Mouse (Mus musculus) ES-Bruce4 (cell line): ENCODE measurements at regions not wholly inside any gene's neighbourhood (a gene's known extent, or its start where the extent isn't known, plus 50 kb on each side); places are given as distances from the start of the nearest gene placed in this dataset.

ENCODE experiments used
- H3K27ac ChIP-seq: 2 replicates; pipeline ENCODE4 v1.5.1; 2012; ENCODE audit warnings: low read length, inconsistent platforms; ENCODE audit not compliant: insufficient read depth
- H3K27me3 ChIP-seq: 2 replicates; pipeline ENCODE4 v1.6.1; 2012; ENCODE audit warnings: mild to moderate bottlenecking, low read length, inconsistent platforms; ENCODE audit not compliant: control insufficient read depth, poor library complexity, insufficient read depth, severe bottlenecking
- H3K36me3 ChIP-seq: 2 replicates; pipeline ENCODE4 v1.6.1; 2012; ENCODE audit warnings: inconsistent platforms, mild to moderate bottlenecking, low read length, moderate library complexity; ENCODE audit not compliant: control insufficient read depth, poor library complexity, insufficient read depth, severe bottlenecking
- H3K4me1 ChIP-seq: one replicate; pipeline ENCODE4 v1.8.1; 2011; ENCODE audit warnings: low read length; ENCODE audit not compliant: control insufficient read depth, insufficient read depth
- H3K4me3 ChIP-seq: 2 replicates; pipeline ENCODE4 v1.5.1; 2011; ENCODE audit warnings: low read depth, mild to moderate bottlenecking, low read length
- H3K9ac ChIP-seq: 2 replicates; pipeline ENCODE4 v1.6.1; 2012; ENCODE audit warnings: low read depth, mild to moderate bottlenecking, inconsistent platforms; ENCODE audit not compliant: poor library complexity, severe bottlenecking
- H3K9me3 ChIP-seq: replicated peaks from 2 replicates; pipeline ENCODE4 v1.6.1; 2012; ENCODE audit warnings: mild to moderate bottlenecking, low read length, inconsistent platforms; ENCODE audit not compliant: control insufficient read depth, poor library complexity, insufficient read depth, severe bottlenecking
- CTCF ChIP-seq: IDR thresholded peaks from one replicate; pipeline ENCODE4 v1.8.1; 2011; ENCODE audit warnings: low read depth, low read length
- EP300 ChIP-seq: IDR thresholded peaks from 2 replicates; pipeline ENCODE4 v1.6.1; 2011; ENCODE audit warnings: low read depth, low read length; ENCODE audit not compliant: insufficient read depth
- POLR2A ChIP-seq: IDR thresholded peaks from one replicate; pipeline ENCODE4 v1.8.1; 2011; ENCODE audit warnings: low read length; ENCODE audit not compliant: insufficient read depth

- Histone ChIP-seq H3K27me3 (no peaks in the 10 kb centered on the region), H3K27ac (no peak overlapping the region), H3K4me1 (no peaks in the 10 kb centered on the region), H3K9ac (no peak overlapping the region), H3K36me3 (no peaks in the 10 kb centered on the region), H3K9me3 (no peaks in the 10 kb centered on the region), H3K4me3 (no peak overlapping the region)
- TF ChIP-seq POLR2A (no peak), EP300 (no peak)
Measured at GRCm38 (mm10) chr19:30348924-30349323, 116.2 kb downstream of the Mbl2 start.

- H3K9me3 ChIP-seq: no peaks in the 10 kb centered on the region
- TF ChIP-seq POLR2A (no peak), EP300 (no peak), CTCF (no peak)
Measured at GRCm38 (mm10) chr19:30354981-30355380, 122.2 kb downstream of the Mbl2 start.

GRCm38 (mm10) chr19:30358961-30359360, 126.2 kb downstream of the Mbl2 start:
- Histone ChIP-seq H3K9me3 (no peaks in the 10 kb centered on the region), H3K4me1 (no peaks in the 10 kb centered on the region), H3K9ac (no peak overlapping the region), H3K36me3 (no peaks in the 10 kb centered on the region), H3K27ac (no peak overlapping the region), H3K4me3 (no peak overlapping the region), H3K27me3 (no peaks in the 10 kb centered on the region; the same call in 1 of the 2 replicates)
- TF ChIP-seq EP300 (no peak), POLR2A (no peak), CTCF (no peak)

More at GRCm38 (mm10) chr19:30354981-30355380, 122.2 kb downstream of the Mbl2 start:
- Histone ChIP-seq H3K4me3 (no peak overlapping the region), H3K9ac (no peak overlapping the region), H3K4me1 (no peaks in the 10 kb centered on the region), H3K27me3 (no peaks in the 10 kb centered on the region; the same call in 1 of the 2 replicates), H3K36me3 (no peaks in the 10 kb centered on the region), H3K27ac (no peak overlapping the region)

GRCm38 (mm10) chr19:30371901-30372300, 139.2 kb downstream of the Mbl2 start:
- no peaks in the 10 kb centered on the region for H3K36me3 ChIP-seq
- H3K9me3 ChIP-seq: 0 out of 2 replicates have a peak, but pooled peaks cover 3% of the 10 kb centered on the region
- no peak overlapping the region for H3K4me3 ChIP-seq
- TF ChIP-seq CTCF (no peak), POLR2A (no peak), EP300 (no peak)
- H3K4me1 ChIP-seq: no peaks in the 10 kb centered on the region
- H3K9ac ChIP-seq: no peak overlapping the region
- no peaks in the 10 kb centered on the region for H3K27me3 ChIP-seq
- no peak overlapping the region for H3K27ac ChIP-seq

GRCm38 (mm10) chr19:30379767-30380166, 147.0 kb downstream of the Mbl2 start:
- H3K27ac ChIP-seq: no peak overlapping the region
- TF ChIP-seq CTCF (no peak), POLR2A (no peak), EP300 (no peak)

GRCm38 (mm10) chr19:30380515-30381206, 147.9 kb downstream of the Mbl2 start:
- Histone ChIP-seq H3K4me3 (no peak overlapping the region), H3K36me3 (no peaks in the 10 kb centered on the region), H3K9me3 (0 out of 2 replicates have a peak, but pooled peaks cover 3% of the 10 kb centered on the region), H3K9ac (no peak overlapping the region), H3K27me3 (no peaks in the 10 kb centered on the region; the same call in 1 of the 2 replicates), H3K4me1 (no peaks in the 10 kb centered on the region), H3K27ac (no peak overlapping the region)
- TF ChIP-seq EP300: no peak
- TF ChIP-seq CTCF: no peak
- TF ChIP-seq POLR2A: no peak

More at GRCm38 (mm10) chr19:30379767-30380166, 147.0 kb downstream of the Mbl2 start:
- H3K27me3 ChIP-seq: no peaks in the 10 kb centered on the region; the same call in 1 of the 2 replicates
- H3K4me1 ChIP-seq: no peaks in the 10 kb centered on the region
- no peaks in the 10 kb centered on the region for H3K36me3 ChIP-seq
- no peak overlapping the region for H3K4me3 ChIP-seq
- 0 out of 2 replicates have a peak, but pooled peaks cover 3% of the 10 kb centered on the region for H3K9me3 ChIP-seq
- no peak overlapping the region for H3K9ac ChIP-seq
